Mouse (Mus musculus): ENCODE results near the gene Chmp6.

DNA sequence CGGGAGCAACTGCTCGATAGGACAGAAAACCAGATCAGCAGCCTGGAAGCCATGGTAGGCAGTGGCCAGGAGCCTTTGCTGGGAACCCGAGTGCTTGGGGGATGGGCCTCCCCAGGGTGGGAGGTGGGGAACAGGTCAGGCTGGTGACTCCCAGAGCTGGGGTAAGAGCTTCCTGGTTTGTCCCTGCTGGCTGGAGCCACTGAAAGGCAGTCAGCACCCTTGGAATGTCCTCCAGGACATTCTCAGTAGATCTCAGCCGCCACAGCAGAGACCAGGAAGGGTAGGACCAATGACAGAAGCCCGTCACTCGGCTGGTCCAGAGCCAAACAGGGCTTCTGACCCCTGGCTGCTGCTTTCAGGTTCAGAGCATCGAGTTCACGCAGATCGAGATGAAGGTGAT, 2.4 kb downstream of the Chmp6 start:
- TF ChIP-seq CTCF (IDR thresholded peaks at IDR 0.05) (no peak), POLR2A (IDR thresholded peaks at IDR 0.05; ENCODE audit: insufficient read depth, low read depth, low read length) (no peak)
